ENCODE assay signal across 8 mouse cellular contexts in the genomic region with DNA sequence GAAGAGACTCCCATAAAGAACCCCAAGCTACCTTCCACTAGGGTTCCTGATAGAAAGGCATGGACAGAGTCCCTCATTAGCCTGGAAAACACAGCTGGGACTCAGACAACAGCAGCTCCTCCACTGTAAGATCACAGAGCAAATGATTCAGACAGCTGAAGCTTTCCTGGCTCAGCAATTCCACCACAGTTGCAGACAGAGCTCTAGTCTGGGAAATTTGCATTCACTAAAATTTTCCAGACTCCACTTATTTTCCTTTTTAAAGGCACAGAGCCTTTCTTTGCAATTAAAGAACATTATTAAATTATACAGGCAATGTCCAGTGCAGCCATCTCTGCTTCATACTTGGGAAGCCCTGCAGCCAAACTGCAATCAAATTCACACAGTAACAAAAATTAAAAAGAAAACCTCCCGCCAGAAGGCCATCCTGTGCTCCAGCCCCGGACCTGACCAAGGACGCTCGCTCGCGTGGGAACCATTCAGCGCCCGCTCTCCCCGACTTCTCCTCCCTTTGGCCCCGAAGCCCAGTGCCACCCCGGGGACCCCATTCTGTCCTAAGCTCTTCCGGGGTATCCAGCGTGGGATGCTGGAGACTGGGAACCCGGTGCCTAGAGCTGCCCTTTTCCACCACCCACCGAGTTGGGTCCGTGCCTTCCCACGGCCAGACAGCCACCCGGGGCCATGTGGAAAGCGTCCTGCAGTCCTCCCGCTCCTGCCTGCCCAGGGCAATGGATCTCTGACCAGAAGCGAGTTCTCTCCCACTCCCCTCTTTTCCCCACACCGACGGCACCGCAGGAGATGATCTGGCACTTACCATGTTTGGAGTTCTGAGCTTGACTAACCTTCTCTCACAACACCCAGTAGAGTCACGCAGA. TPM values are rescaled to one million over a fixed set of nuclear protein-coding genes. Genes with fewer than 3 reads are reported as not detected.
A peak's percentile ranks its signal among the peaks of the same experiment; 100 is the strongest.
DNase-seq lines count a peak whose midpoint lies in the region; ATAC-seq and TF ChIP-seq lines count a peak whose summit lies in the region.
"Not testable (repeated sequence)": the region's sequence is repeated elsewhere in the genome, so short reads cannot be mapped to it uniquely, and the experiment has no call there.

No protein-coding gene starts in this region.

- 2% methylated on average over 25 of the region's 25 CpGs for WGBS in forebrain, embryonic 13.5 days
- WGBS in heart, embryonic 16.5 days = 4% methylated on average over 25 of the region's 25 CpGs
- 9% methylated on average over 22 of the region's 25 CpGs for WGBS in kidney, embryonic 14.5 days
- 2% methylated on average over 25 of the region's 25 CpGs for WGBS in liver, adult 2 months
- 3% methylated on average over 25 of the region's 25 CpGs for WGBS in midbrain, embryonic 13.5 days
- 3% methylated on average over 25 of the region's 25 CpGs for WGBS in spleen, adult 2 months

- not testable (repeated sequence) for H3K27me3 ChIP-seq in ES-Bruce4 (ENCODE audit: control insufficient read depth, insufficient read depth, low read length, poor library complexity, severe bottlenecking); forebrain, embryonic 13.5 days; heart, embryonic 16.5 days (ENCODE audit: control insufficient read depth, insufficient read depth, low read length); kidney, embryonic 14.5 days (ENCODE audit: control insufficient read depth, insufficient read depth, low read length); liver, adult 2 months (ENCODE audit: control insufficient read depth, insufficient read depth, low read length); midbrain, embryonic 13.5 days; spleen, adult 2 months (ENCODE audit: control insufficient read depth, insufficient read depth, low read length)

- not testable (repeated sequence) for TF ChIP-seq CTCF in ES-Bruce4 (IDR thresholded peaks at IDR 0.05; ENCODE audit: low read depth, low read length); liver, adult 2 months (IDR thresholded peaks at IDR 0.05; ENCODE audit: low read depth, low read length); spleen, adult 2 months (IDR thresholded peaks at IDR 0.05; ENCODE audit: extremely low read depth, insufficient read depth, insufficient read length, insufficient replicate concordance)

- ATAC-seq in forebrain, embryonic 13.5 days; heart, embryonic 16.5 days (replicated peaks; ENCODE audit: extremely low read depth, insufficient read depth, low FRiP score); kidney, embryonic 14.5 days (ENCODE audit: low FRiP score, low TSS enrichment); midbrain, embryonic 13.5 days: not testable (repeated sequence)

- not testable (repeated sequence) for H3K9me3 ChIP-seq in ES-Bruce4 (replicated peaks; ENCODE audit: control insufficient read depth, insufficient read depth, low read length, poor library complexity, severe bottlenecking); forebrain, embryonic 13.5 days (replicated peaks); heart, embryonic 16.5 days (replicated peaks; ENCODE audit: control insufficient read depth, low read length); kidney, embryonic 14.5 days (ENCODE audit: control insufficient read depth, low read length); midbrain, embryonic 13.5 days

- H3K9ac ChIP-seq in ES-Bruce4 (ENCODE audit: low read depth, poor library complexity, severe bottlenecking) = peak overlapping the region; percentile 40
- not testable (repeated sequence) for H3K9ac ChIP-seq in forebrain, embryonic 13.5 days; kidney, embryonic 14.5 days (ENCODE audit: low read depth, low read length)
- H3K9ac ChIP-seq in heart, embryonic 16.5 days (ENCODE audit: low read length) = peak overlapping the region; percentile 65
- H3K9ac ChIP-seq in liver, adult 2 months (ENCODE audit: low read depth, low read length) = peak overlapping the region; percentile 22
- peak overlapping the region; percentile 49 for H3K9ac ChIP-seq in midbrain, embryonic 13.5 days (replicated peaks)

- DNase-seq in cerebellum, adult 9-10 months = peak; percentile 48
- peak; percentile 30 for DNase-seq in liver, adult 2 months (ENCODE audit: extremely low read depth, low read depth, low spot score)
- DNase-seq in spleen, adult 2 months (ENCODE audit: low read depth in 1 of 2, low spot score in 2 of 2) = not testable (repeated sequence)

- not testable (repeated sequence) for TF ChIP-seq EP300 in ES-Bruce4 (IDR thresholded peaks at IDR 0.05; ENCODE audit: insufficient read depth, low read depth, low read length)

- H3K79me2 ChIP-seq in liver, adult 2 months (ENCODE audit: control insufficient read depth, insufficient read depth, low read length) = not testable (repeated sequence)

- peak overlapping the region; percentile 50 for H3K4me2 ChIP-seq in forebrain, embryonic 13.5 days
- H3K4me2 ChIP-seq in heart, embryonic 16.5 days (ENCODE audit: low read depth, low read length) = peak overlapping the region; percentile 37
- H3K4me2 ChIP-seq in kidney, embryonic 14.5 days (replicated peaks; ENCODE audit: low read depth, low read length) = peak overlapping the region; percentile 31
- H3K4me2 ChIP-seq in midbrain, embryonic 13.5 days (replicated peaks) = peak overlapping the region; percentile 48

- peak overlapping the region; percentile 82 for H3K4me3 ChIP-seq in ES-Bruce4 (ENCODE audit: low read depth, low read length)
- H3K4me3 ChIP-seq in forebrain, embryonic 13.5 days = peak overlapping the region; percentile 47
- peak overlapping the region; percentile 56 for H3K4me3 ChIP-seq in heart, embryonic 16.5 days (ENCODE audit: low read length)
- H3K4me3 ChIP-seq in kidney, embryonic 14.5 days (ENCODE audit: low read length) = peak overlapping the region; percentile 41
- H3K4me3 ChIP-seq in liver, adult 2 months (ENCODE audit: insufficient read depth, low read depth, low read length) = peak overlapping the region; percentile 54
- H3K4me3 ChIP-seq in midbrain, embryonic 13.5 days (replicated peaks) = peak overlapping the region; percentile 49
- peak overlapping the region; percentile 57 for H3K4me3 ChIP-seq in spleen, adult 2 months (ENCODE audit: extremely low read depth, insufficient read depth, insufficient read length)

- TF ChIP-seq POLR2A in ES-Bruce4 (IDR thresholded peaks at IDR 0.05; ENCODE audit: insufficient read depth, low read length); liver, adult 2 months (IDR thresholded peaks at IDR 0.05; ENCODE audit: extremely low read depth, insufficient read depth, low read length); spleen, adult 2 months (IDR thresholded peaks at IDR 0.05; ENCODE audit: low read depth, low read length): not testable (repeated sequence)

- H3K36me3 ChIP-seq in ES-Bruce4 (ENCODE audit: control insufficient read depth, insufficient read depth, low read length, poor library complexity, severe bottlenecking); forebrain, embryonic 13.5 days (ENCODE audit: poor library complexity, severe bottlenecking); heart, embryonic 16.5 days (ENCODE audit: control insufficient read depth, insufficient read depth); kidney, embryonic 14.5 days (ENCODE audit: control insufficient read depth, insufficient read depth, low read length); liver, adult 2 months (ENCODE audit: control insufficient read depth, insufficient read depth, low read length); midbrain, embryonic 13.5 days; spleen, adult 2 months (ENCODE audit: control insufficient read depth, insufficient read depth, low read length): not testable (repeated sequence)

- H3K27ac ChIP-seq in ES-Bruce4 (ENCODE audit: insufficient read depth, low read length); forebrain, embryonic 13.5 days; heart, embryonic 16.5 days (ENCODE audit: low read length); kidney, embryonic 14.5 days (ENCODE audit: low read depth, low read length); midbrain, embryonic 13.5 days; spleen, adult 2 months (ENCODE audit: insufficient read depth, low read length): not testable (repeated sequence)
- peak overlapping the region; percentile 1; the same call in 1 of the 2 replicates for H3K27ac ChIP-seq in liver, adult 2 months (replicated peaks; ENCODE audit: insufficient read depth, low read depth, low read length)

- H3K4me1 ChIP-seq in ES-Bruce4 (ENCODE audit: control insufficient read depth, insufficient read depth, low read length); forebrain, embryonic 13.5 days; heart, embryonic 16.5 days (ENCODE audit: control insufficient read depth, insufficient read depth, low read length); kidney, embryonic 14.5 days (ENCODE audit: control insufficient read depth, insufficient read depth, low read length); liver, adult 2 months (ENCODE audit: control insufficient read depth, insufficient read depth, low read length); midbrain, embryonic 13.5 days (replicated peaks); spleen, adult 2 months (ENCODE audit: control insufficient read depth, insufficient read depth, insufficient read length): not testable (repeated sequence)

RNA-seq across cellular contexts. Expression of a gene that starts 0.5 kb away (rescaled TPM):
- 43.8 and 57.4 TPM in 2 replicates for polyA plus RNA-seq in ES-Bruce4 (2011; ENCODE audit: insufficient read depth, insufficient read length, low read depth, missing spikeins)
- 4.2 and 4.8 TPM in 2 replicates for polyA plus RNA-seq in forebrain, embryonic 13.5 days (2015; fragmentation: Nextera tagmentation; extraction: Ambion mirVana)
- polyA plus RNA-seq in heart, embryonic 16.5 days (2015; fragmentation: Nextera tagmentation; extraction: Ambion mirVana) = 5.8 and 6.5 TPM in 2 replicates
- polyA plus RNA-seq in kidney, embryonic 14.5 days (2014; fragmentation: Nextera tagmentation; extraction: Ambion mirVana) = 5.7 and 7.5 TPM in 2 replicates
- 9.2 and 15.4 TPM in 2 replicates for total RNA-seq in liver, adult 2 months (2014; rRNA removed)
- polyA plus RNA-seq in liver, adult 2 months (2012; rRNA removed) = 0.29 and 0.33 TPM in 2 replicates
- polyA plus RNA-seq in midbrain, embryonic 13.5 days (2015; fragmentation: Nextera tagmentation; extraction: Ambion mirVana) = 3.7 and 4.4 TPM in 2 replicates
- 0.43 and 4.2 TPM in 2 replicates for polyA plus RNA-seq in spleen, adult 2 months (2012; rRNA removed)

RNA-seq across cellular contexts. Expression of a gene that starts 34.3 kb away (rescaled TPM):
- polyA plus RNA-seq in ES-Bruce4 (2011; ENCODE audit: insufficient read depth, insufficient read length, low read depth, missing spikeins) = 8.1 and 9.3 TPM in 2 replicates
- polyA plus RNA-seq in forebrain, embryonic 13.5 days (2015; fragmentation: Nextera tagmentation; extraction: Ambion mirVana) = 0.88 and 1.1 TPM in 2 replicates
- 0.59 and 0.79 TPM in 2 replicates for polyA plus RNA-seq in heart, embryonic 16.5 days (2015; fragmentation: Nextera tagmentation; extraction: Ambion mirVana)
- polyA plus RNA-seq in kidney, embryonic 14.5 days (2014; fragmentation: Nextera tagmentation; extraction: Ambion mirVana) = 1.2 and 1.3 TPM in 2 replicates
- total RNA-seq in liver, adult 2 months (2014; rRNA removed) = 0.37 and 0.40 TPM in 2 replicates
- 0.09 TPM in 1 of 2 replicates, not detected in the other for polyA plus RNA-seq in liver, adult 2 months (2012; rRNA removed)
- 1.4 TPM in 2 replicates for polyA plus RNA-seq in midbrain, embryonic 13.5 days (2015; fragmentation: Nextera tagmentation; extraction: Ambion mirVana)
- polyA plus RNA-seq in spleen, adult 2 months (2012; rRNA removed) = 0.07 and 0.11 TPM in 2 replicates
